Mouse (Mus musculus) lung, postnatal 4 days (tissue): ENCODE measurements around the gene Hist1h2bp.
A peak's percentile ranks its signal among the peaks of the same experiment; 100 is the strongest.

Source experiments
- DNase-seq, 2 experiments: peaks; one replicate each; pipeline ENCODE4 v3.0.0; 2021

The Hist1h2bp gene

GRCm38 (mm10) chr13:21786899-21787629 lies at the start of gene Hist1h2bp, which contains the start of gene Hist1h2an:
TSS of gene Hist1h2bp (plus strand) at chr13:21787461.
TSS of gene Hist1h2an (minus strand) at chr13:21787218.
- DNase-seq: peak; percentile 90

DNA sequence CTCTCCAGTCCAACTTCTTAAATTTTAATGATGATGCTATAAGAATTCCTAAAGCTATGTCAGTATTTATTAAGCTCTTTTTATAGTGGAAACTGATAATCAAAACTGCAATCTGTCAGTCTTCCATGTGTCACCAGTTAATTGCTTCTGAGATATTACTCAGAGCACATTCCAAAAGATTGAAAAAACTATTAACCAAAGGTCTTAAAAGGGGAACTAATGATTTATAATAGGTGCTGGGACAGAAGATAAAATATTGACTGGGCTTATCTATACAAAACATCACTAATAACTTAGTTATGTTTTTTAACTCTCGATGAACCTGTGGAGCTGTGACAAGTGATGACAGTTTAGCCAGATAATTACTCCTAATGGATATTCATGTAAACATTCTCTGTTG lies 42.3 kb upstream of the Hist1h2bp start:
- DNase-seq: no peak

- no peak for DNase-seq
Measured at GRCm38 (mm10) chr13:21749387-21750158, 37.7 kb upstream of the Hist1h2bp start.

DNA sequence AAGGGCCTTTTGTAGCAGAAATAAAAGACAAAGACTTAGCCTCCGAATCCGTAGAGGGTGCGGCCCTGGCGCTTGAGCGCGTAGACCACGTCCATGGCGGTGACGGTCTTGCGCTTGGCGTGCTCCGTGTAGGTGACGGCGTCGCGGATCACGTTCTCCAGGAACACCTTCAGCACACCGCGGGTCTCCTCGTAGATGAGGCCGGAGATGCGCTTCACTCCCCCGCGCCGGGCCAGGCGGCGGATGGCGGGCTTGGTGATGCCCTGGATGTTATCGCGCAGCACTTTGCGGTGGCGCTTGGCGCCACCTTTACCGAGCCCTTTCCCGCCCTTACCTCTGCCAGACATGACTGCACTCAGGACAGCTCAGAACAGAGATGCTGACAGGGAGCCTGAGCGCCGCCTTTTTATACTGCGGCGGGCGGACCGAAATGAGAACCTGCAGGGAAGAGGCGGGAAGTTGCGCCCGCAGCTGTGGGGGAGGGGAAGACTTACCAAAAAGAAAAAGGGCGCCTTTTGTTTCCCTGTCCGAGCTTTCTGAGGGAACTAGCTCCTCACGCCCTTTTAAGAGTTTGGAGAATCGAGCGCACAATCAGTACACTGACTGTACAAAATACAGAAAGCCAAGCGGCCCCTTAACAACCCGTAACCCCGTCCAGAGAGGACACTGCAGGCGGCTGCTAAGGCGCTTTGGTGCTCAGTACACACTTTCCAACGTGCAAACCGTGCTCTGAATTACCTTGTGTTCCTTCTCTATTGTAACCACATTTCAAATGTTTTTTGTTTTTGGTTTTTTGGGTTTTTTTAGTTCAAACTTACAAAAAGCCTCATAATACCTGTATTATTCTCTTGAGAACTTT lies 36.9 kb upstream of the Hist1h2bp start, which contains the start of gene Hist1h4k:
TSS of gene Hist1h4k (minus strand) at position 347 of the 859 bp plus-strand sequence.
- peak; percentile 94 for DNase-seq

DNA sequence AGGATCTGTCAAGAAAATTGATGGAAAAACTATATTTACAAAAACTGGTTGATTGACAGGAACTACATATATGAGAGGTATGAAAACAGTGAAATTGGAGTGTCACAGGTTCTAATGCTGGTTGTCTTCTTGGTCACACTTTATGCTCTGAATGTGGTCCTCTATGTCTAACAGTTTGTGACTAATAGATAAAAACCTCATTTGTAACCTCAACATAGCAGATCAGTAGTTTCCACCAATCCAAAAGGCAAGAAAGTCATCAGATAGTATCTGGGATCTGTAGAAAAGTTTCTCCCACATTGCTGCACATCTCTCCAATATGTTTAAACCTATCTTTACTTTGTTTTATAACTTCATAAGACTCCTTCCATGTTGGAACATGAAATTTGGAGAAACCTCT lies 35.8 kb upstream of the Hist1h2bp start:
- no peak for DNase-seq

DNA sequence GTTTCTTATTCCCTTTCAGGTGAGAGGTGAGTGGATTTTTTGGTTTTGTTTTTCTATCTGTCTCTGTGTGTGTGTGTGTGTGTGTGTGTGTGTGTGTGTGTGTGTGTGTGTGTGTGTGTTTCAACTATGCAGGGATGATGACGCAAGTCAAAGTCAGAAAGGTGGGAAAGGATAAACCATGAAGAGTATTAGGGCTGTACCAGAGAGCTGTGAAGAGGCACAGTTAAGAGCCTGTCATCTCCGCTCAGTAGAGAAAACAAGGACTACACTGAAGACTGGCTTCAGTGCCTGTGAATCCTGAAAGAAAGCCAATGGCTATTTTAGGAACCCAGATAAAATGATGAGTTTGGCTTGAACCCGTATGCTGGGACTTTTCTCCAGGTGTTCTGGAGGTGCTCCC lies 35.4 kb upstream of the Hist1h2bp start:
- DNase-seq: no peak

DNA sequence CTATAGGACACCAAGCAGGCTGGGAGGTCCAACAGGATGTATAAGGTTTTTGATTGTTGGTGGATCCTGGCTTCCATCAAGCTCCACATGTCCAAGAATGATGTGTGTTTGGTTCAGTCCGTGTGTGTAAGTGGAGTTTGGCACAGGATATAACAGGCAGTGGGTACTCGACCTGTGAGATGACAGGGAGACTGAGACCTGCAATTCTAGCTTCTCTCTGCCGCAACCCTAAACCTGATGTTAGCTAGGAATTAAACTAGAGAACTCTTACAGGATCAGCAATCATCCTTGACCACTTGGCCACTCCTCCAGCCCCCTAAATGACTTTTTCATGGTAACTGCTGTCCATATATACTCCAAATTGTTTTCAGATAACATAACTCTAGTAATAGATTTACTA lies 34.9 kb upstream of the Hist1h2bp start:
- no peak for DNase-seq

- DNase-seq: no peak
Measured at GRCm38 (mm10) chr13:21753051-21753523, 34.2 kb upstream of the Hist1h2bp start.

DNA sequence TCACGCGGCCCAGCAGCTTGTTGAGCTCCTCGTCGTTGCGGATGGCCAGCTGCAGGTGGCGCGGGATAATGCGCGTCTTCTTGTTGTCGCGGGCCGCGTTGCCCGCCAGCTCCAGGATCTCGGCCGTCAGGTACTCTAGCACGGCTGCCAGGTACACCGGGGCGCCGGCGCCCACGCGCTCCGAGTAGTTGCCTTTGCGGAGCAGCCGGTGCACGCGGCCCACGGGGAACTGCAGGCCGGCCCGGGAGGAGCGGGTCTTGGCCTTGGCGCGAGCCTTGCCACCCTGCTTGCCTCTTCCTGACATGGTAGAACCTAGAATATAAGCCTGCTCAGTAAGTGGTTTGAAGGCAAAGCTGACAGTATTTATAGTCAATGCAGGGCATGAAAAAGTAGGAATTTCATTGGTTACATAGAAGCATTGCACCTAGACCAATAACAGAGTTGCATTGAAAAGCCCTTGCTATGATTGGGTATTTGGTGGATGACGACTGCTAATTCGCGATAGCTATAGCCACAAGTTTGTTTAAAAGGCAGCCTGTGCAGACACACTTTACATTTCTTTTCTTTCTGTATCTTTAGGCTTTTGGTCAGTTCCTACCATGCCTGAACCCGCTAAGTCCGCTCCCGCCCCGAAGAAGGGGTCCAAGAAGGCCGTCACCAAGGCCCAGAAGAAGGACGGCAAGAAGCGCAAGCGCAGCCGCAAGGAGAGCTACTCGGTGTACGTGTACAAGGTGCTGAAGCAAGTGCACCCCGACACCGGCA lies 33.6 kb upstream of the Hist1h2bp start, which contains the start of the genes Hist1h2ak and Hist1h2bn:
TSS of gene Hist1h2ak (minus strand) at position 304 of the 762 bp plus-strand sequence.
TSS of gene Hist1h2bn (plus strand) at position 600 of the 762 bp plus-strand sequence.
- DNase-seq: peak; percentile 65 to 72

DNA sequence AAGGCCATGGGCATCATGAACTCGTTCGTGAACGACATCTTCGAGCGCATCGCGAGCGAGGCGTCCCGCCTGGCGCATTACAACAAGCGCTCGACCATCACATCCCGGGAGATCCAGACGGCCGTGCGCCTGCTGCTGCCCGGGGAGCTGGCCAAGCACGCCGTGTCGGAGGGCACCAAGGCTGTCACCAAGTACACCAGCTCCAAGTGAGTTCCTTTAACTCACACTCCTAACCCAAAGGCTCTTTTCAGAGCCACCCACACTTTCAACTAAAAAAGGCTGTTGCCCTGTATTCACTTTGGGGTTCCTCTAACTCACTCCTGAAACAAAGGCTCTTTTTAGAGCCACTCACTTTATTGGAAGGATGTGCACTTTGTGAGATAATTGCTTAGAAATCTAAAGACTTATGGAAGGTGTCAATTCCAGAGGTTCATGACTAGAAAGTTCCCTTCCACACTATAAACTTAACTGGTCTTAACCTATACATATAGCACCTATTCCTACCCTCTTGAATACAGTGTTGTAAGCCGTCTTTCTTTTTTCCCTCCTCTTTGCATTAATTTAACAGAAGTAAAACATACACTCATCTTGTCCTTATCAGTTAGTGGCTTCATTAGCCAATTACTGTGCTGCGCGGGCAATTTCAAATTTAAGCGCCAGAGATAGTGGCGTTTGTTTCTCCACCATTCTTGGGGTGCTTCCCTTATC lies 32.8 kb upstream of the Hist1h2bp start:
- DNase-seq: peak in 1 of 2 experiments; percentile 56

DNA sequence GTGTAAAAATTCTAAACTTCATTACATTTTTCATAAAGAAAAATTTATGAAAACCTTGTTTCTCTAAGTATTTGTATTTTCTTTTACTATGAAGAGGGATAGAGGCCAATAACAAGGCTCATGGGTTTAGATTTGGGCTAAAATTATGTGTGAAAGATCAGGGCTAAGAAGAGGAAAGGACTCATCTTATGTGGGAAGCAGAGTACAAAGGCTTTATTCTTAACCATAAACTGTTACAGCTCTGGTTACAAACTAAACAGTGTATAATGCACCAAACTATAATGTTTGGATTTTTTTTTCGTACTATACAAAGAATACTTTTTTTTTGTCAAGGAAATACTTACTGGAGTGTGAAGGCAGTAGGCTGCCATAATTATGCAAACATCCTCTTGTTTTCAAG lies 31.6 kb upstream of the Hist1h2bp start:
- DNase-seq: no peak

GRCm38 (mm10) chr13:21778814-21779766 lies 8.2 kb upstream of the Hist1h2bp start:
- DNase-seq: peak; percentile 62 to 75

DNA sequence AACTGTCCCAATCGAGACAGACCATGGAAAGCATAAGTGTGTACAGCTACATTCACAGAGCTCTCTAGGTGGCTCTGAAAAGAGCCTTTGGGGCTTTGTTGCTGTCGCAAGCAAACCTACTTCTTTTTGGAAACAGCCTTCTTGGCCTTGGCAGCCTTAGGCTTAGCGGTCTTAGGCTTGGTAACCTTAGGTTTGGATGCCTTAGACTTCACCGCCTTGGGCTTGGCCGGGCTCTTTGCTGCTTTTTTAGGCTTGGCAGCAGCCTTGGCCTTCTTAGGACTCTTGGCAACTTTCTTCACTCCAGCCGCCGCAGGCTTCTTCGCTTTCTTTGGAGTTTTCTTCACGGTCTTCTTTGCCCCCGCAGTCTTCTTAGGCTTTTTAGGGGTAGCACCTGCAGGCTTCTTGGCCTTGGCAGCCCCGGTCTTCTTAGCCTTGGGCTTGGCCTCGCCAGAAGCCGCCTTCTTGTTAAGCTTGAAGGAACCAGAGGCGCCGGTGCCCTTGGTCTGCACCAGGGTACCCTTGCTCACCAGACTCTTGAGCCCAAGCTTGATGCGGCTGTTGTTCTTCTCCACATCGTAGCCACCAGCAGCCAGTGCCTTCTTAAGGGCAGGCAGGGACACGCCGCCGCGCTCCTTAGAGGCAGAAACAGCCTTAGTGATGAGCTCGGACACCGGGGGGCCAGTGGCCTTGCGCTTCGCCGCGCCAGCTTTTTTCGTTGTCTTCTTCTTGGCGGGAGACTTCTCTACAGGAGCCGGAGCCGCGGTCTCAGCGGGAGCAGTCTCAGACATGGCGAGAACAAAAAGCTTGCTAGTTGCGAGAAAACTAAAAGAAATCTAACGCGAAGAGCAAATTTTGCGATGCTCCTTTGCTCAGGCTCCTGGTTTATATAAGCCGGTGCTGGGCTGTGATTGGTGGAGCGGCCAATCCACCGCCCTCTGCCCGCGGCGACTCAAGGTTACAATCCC lies 7.2 kb upstream of the Hist1h2bp start, which contains the start of gene Hist1h1b:
TSS of gene Hist1h1b (minus strand) at position 859 of the 965 bp plus-strand sequence.
- peak; percentile 69 to 70 for DNase-seq

GRCm38 (mm10) chr13:21781021-21781555 lies 6.2 kb upstream of the Hist1h2bp start:
- DNase-seq: no peak

- DNase-seq: no peak
Measured at GRCm38 (mm10) chr13:21781639-21782038, 5.6 kb upstream of the Hist1h2bp start.

DNA sequence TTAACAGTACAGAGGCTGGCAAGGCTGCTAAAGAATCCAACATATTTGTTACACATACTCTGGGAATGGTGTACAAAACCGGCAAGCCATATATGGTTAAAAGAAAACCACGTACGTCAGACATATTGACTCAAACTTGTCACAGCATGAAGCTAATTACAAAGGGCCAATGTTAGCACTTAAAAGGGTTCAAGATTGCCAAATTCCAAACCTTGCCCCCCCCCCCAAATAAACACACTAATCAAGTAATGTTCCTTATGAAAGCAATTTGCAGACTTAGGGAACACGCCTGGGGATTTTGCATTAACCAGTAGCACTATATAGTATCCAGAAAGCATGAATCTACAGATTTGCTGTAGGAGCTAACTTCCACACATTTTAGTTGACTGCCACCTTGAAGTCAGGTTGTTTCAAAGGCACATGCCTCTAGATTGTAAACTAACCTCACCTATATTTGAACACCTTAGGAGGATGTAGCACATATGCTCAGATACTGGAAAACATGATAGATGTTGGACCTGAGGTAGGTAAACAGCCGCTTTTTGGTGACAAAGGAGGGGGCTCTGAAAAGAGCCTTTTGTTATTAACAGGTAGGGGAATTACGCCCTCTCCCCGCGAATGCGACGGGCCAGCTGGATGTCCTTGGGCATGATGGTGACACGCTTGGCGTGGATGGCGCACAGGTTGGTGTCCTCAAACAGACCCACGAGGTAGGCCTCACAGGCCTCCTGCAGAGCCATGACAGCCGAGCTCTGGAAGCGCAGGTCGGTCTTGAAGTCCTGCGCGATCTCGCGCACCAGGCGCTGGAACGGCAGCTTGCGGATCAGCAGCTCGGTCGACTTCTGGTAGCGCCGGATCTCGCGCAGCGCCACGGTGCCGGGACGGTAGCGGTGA lies 4.7 kb upstream of the Hist1h2bp start:
- DNase-seq: peak; percentile 23 to 24

- peak; percentile 54 to 62 for DNase-seq
Measured at GRCm38 (mm10) chr13:21783255-21783617, 4.0 kb upstream of the Hist1h2bp start, which contains the start of gene Hist1h3i. TSS of gene Hist1h3i (minus strand) at chr13:21783370.
